11 mouse cellular contexts compared by ENCODE assay signal in genomic region chr17:84157743-84158460, GRCm38 (mm10). TPM values are rescaled to one million over a fixed set of nuclear protein-coding genes. Genes with fewer than 3 reads are reported as not detected.
DNase-seq lines count a peak whose midpoint lies in the region; ATAC-seq and TF ChIP-seq lines count a peak whose summit lies in the region.
"Had no signal": no experiment of that assay in that cellular context is flagged by ENCODE, and none has a peak within 500 bp of the region (broad histone marks: within the 10 kb centered on the region; RNA-seq: fewer than 3 reads in every experiment).

No protein-coding gene starts in this region.

- no peaks in the 10 kb centered on the region for H3K36me3 ChIP-seq in lung, postnatal 0 days (ENCODE audit: insufficient read depth, low read length)
- no peaks in the 10 kb centered on the region for H3K36me3 ChIP-seq in stomach, embryonic 15.5 days
- no peaks in the 10 kb centered on the region for H3K36me3 ChIP-seq in hindbrain, embryonic 16.5 days (ENCODE audit: control insufficient read depth, insufficient read depth, low read length)
- H3K36me3 ChIP-seq: embryonic facial prominence, embryonic 12.5 days had no signal

- H3K4me3 ChIP-seq in lung, postnatal 0 days (ENCODE audit: low read depth, low read length) = no peak overlapping the region
- H3K4me3 ChIP-seq in stomach, embryonic 15.5 days (replicated peaks) = no peak overlapping the region
- no peak overlapping the region for H3K4me3 ChIP-seq in cerebellum, adult 2 months (replicated peaks; ENCODE audit: insufficient read depth, low read depth, low read length)
- H3K4me3 ChIP-seq in hindbrain, embryonic 16.5 days (ENCODE audit: low read length) = no peak overlapping the region
- H3K4me3 ChIP-seq: embryonic facial prominence, embryonic 12.5 days; left cerebral cortex, adult 2 months had no signal

- 66% methylated on average over 6 of the region's 6 CpGs for WGBS in lung, postnatal 0 days
- 58% methylated on average over 6 of the region's 6 CpGs for WGBS in stomach, embryonic 15.5 days
- 90% methylated on average over 6 of the region's 6 CpGs for WGBS in cerebellum, adult 2 months
- WGBS in hindbrain, embryonic 16.5 days = 83% methylated on average over 6 of the region's 6 CpGs

- no peaks in the 10 kb centered on the region for H3K9me3 ChIP-seq in lung, postnatal 0 days (ENCODE audit: low read length)
- H3K9me3 ChIP-seq in stomach, embryonic 15.5 days = no peaks in the 10 kb centered on the region
- H3K9me3 ChIP-seq in hindbrain, embryonic 16.5 days (ENCODE audit: control insufficient read depth, low read length) = no peaks in the 10 kb centered on the region
- H3K9me3 ChIP-seq: embryonic facial prominence, embryonic 12.5 days had no signal

- H3K9ac ChIP-seq in lung, postnatal 0 days (replicated peaks; ENCODE audit: low read depth) = no peak overlapping the region
- H3K9ac ChIP-seq in stomach, embryonic 15.5 days = no peak overlapping the region
- H3K9ac ChIP-seq in hindbrain, embryonic 16.5 days (ENCODE audit: low read depth, low read length) = no peak overlapping the region
- H3K9ac ChIP-seq: embryonic facial prominence, embryonic 12.5 days; forebrain, postnatal 0 days; hindbrain, embryonic 14.5 days had no signal

- H3K4me2 ChIP-seq in lung, postnatal 0 days (replicated peaks; ENCODE audit: low read depth, low read length) = no peak overlapping the region
- peak overlapping the region; percentile 24 for H3K4me2 ChIP-seq in stomach, embryonic 15.5 days
- no peak overlapping the region for H3K4me2 ChIP-seq in hindbrain, embryonic 16.5 days (ENCODE audit: low read length)
- H3K4me2 ChIP-seq: embryonic facial prominence, embryonic 12.5 days; hindbrain, embryonic 14.5 days had no signal

- H3K27me3 ChIP-seq in lung, postnatal 0 days (replicated peaks; ENCODE audit: insufficient read depth, low read length) = 0 out of 2 replicates have a peak, but pooled peaks cover 1% of the 10 kb centered on the region
- H3K27me3 ChIP-seq in stomach, embryonic 15.5 days (replicated peaks) = no peaks in the 10 kb centered on the region
- no peaks in the 10 kb centered on the region for H3K27me3 ChIP-seq in cerebellum, adult 2 months (ENCODE audit: control insufficient read depth, insufficient read depth, low read length)
- H3K27me3 ChIP-seq in hindbrain, embryonic 16.5 days (replicated peaks; ENCODE audit: control insufficient read depth, insufficient read depth, low read length) = no peaks in the 10 kb centered on the region

- no peak for ATAC-seq in lung, postnatal 0 days
- ATAC-seq in stomach, embryonic 15.5 days (ENCODE audit: insufficient read depth, low FRiP score, low read depth) = no peak
- ATAC-seq in hindbrain, embryonic 16.5 days = no peak
- ATAC-seq: forebrain, postnatal 0 days had no signal

- TF ChIP-seq EP300 in lung, postnatal 0 days (IDR thresholded peaks at IDR 0.05) = no peak

- peaks cover 13% of the 10 kb centered on the region for H3K4me1 ChIP-seq in lung, postnatal 0 days (ENCODE audit: insufficient read depth, low read depth, low read length)
- peaks cover 37% of the 10 kb centered on the region for H3K4me1 ChIP-seq in stomach, embryonic 15.5 days
- H3K4me1 ChIP-seq in cerebellum, adult 2 months (ENCODE audit: control insufficient read depth, insufficient read depth, low read length) = no peaks in the 10 kb centered on the region
- peaks cover 8% of the 10 kb centered on the region for H3K4me1 ChIP-seq in hindbrain, embryonic 16.5 days (ENCODE audit: control insufficient read depth, insufficient read depth, low read depth, low read length)

- DNase-seq in lung, postnatal 0 days (ENCODE audit: low spot score) = no peak
- no peak for DNase-seq in lung, adult 18-20 months
- peak; percentile 59 for DNase-seq in kidney, adult 18-20 months
- peak; percentile 48 for DNase-seq in kidney, postnatal 14 days
- DNase-seq in cerebellum, adult 2 months = no peak
- DNase-seq: forebrain, postnatal 0 days had no signal

- no peak for TF ChIP-seq CTCF in lung, postnatal 0 days (IDR thresholded peaks at IDR 0.05)
- no peak for TF ChIP-seq CTCF in cerebellum, adult 2 months (IDR thresholded peaks at IDR 0.05; ENCODE audit: borderline replicate concordance, insufficient read depth, low read depth, low read length)

- 0 out of 2 replicates have a peak overlapping the region, but pooled peaks have one; percentile 23 for H3K27ac ChIP-seq in lung, postnatal 0 days (ENCODE audit: low read length)
- H3K27ac ChIP-seq in stomach, embryonic 15.5 days = peak overlapping the region; percentile 90
- H3K27ac ChIP-seq in cerebellum, adult 2 months (ENCODE audit: insufficient read depth, low read length) = no peak overlapping the region
- H3K27ac ChIP-seq in hindbrain, embryonic 16.5 days (ENCODE audit: low read depth, low read length) = no peak overlapping the region
- H3K27ac ChIP-seq: embryonic facial prominence, embryonic 12.5 days; hindbrain, embryonic 14.5 days; left cerebral cortex, adult 2 months had no signal

- TF ChIP-seq POLR2A in cerebellum, adult 2 months (IDR thresholded peaks at IDR 0.05; ENCODE audit: borderline replicate concordance, insufficient read depth, low read length) = no peak

RNA-seq across cellular contexts. Expression of gene Zfp36l2, which starts 29.8 kb away (rescaled TPM):
- 15.6 and 17.5 TPM in 2 replicates for polyA plus RNA-seq in lung, postnatal 0 days (2015; fragmentation: Nextera tagmentation; extraction: Ambion mirVana)
- 24.6 and 25.7 TPM in 2 replicates for polyA plus RNA-seq in stomach, embryonic 15.5 days (2015; fragmentation: Nextera tagmentation; extraction: Ambion mirVana)
- 14.2 and 15.9 TPM in 2 replicates for polyA plus RNA-seq in cerebellum, adult 2 months (2012; rRNA removed)
- 3.9 and 4.2 TPM in 2 replicates for polyA plus RNA-seq in hindbrain, embryonic 16.5 days (2015; fragmentation: Nextera tagmentation; extraction: Ambion mirVana)

Comparison
In these comparisons a context has a peak if more than half of its experiments do, and no peak if none do; other contexts are left out.
1. DNase-seq: peak in kidney, adult 18-20 months (single experiment) and kidney, postnatal 14 days (single experiment); none in lung, postnatal 0 days (single experiment), lung, adult 18-20 months (0 of 2) and cerebellum, adult 2 months (0 of 2).
2. H3K27ac ChIP-seq: peak in lung, postnatal 0 days (single experiment) and stomach, embryonic 15.5 days (single experiment); none in cerebellum, adult 2 months (single experiment) and hindbrain, embryonic 16.5 days (single experiment).